Mouse (Mus musculus) mesoderm, embryonic 11.5 days (tissue): ENCODE measurements around the gene Stard7.
"Not testable (repeated sequence)": the region's sequence is repeated elsewhere in the genome, so short reads cannot be mapped to it uniquely, and the experiment has no call there.

Source experiments
- DNase-seq: peaks from one replicate; pipeline ENCODE4 v3.0.0-alpha.2; 2012; ENCODE audit warnings: low read depth, low spot score

Stard7 gene

GRCm38 (mm10) chr2:127269491-127270299 lies at the start of gene Stard7:
Stard7 (plus strand) TSS chr2:127270218.
- peak; percentile 96 for DNase-seq

GRCm38 (mm10) chr2:127225261-127225660 lies 44.8 kb upstream of the Stard7 start:
- no peak for DNase-seq

GRCm38 (mm10) chr2:127237897-127238610 lies 32.0 kb upstream of the Stard7 start:
- DNase-seq: no peak

GRCm38 (mm10) chr2:127240065-127240464 lies 30.0 kb upstream of the Stard7 start:
- no peak for DNase-seq

DNA sequence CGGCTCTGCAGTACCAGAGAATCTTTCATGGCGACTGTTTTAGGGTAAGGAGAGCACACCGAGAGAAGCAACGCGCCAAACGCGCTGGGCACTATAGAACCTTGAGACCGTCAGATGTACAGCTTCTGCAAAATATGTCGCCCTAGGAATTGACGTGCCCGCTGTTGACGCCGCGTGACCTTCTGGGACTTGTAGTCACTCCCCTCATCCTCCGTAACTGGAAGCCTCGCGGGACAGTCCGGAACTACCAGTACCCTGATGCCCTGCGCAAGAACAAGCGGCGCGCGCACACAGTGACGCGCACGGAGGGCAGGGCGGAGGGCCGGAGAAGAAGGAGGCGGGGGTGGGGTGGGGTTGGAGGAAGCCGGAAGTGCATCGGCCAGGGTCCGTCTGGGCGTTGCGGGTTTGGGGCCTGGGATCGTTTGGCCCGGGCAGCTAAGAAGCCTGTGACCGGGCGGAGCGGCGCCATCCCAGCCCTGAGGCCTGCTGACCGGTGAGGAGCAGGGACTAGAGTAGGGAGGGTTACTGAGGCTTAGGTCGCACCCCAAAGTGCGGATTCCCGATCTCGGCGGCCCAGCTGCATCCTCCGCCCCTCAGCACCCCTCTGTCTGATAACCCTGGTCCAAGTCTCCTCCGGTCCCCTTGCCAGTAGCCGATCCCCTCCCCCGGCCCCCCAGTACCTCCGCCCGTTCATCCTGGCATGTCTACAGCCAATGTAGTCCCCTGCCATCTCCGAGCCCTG lies 22.3 kb upstream of the Stard7 start, which contains the start of the genes Ciao1 and Tmem127:
TSS of gene Ciao1 (minus strand) at position 225 of the 742 bp plus-strand sequence.
TSS of gene Tmem127 (plus strand) at position 317 of the 742 bp plus-strand sequence.
- peak; percentile 100 for DNase-seq

DNA sequence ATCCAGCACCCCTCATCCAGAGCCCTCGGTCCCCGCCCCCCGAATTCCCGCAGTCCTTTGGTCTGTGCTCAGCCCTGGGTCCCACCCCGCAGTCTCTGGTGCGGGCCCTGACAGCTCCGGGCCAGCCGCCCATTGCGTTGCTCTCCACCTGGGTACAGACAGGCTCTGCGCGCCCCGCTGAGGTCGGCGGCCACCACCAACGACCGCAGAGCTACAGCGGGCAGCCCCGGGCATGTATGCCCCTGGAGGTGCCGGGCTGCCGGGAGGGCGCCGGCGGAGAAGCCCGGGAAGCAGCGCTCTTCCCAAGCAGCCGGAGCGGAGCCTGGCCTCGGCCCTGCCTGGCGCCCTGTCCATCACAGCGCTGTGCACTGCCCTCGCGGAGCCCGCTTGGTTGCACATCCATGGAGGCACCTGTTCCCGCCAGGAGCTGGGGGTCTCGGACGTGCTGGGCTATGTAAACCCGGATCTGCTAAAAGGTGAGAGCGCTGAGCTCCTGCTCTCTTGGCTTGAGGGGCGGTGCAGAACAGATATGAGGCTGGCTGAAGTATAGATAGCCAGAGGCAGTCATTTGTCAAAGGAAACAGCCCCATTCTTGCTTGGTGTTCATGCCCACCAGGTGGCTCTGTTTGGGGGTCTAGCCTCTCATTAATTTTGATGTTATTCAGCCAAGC lies 21.5 kb upstream of the Stard7 start:
- DNase-seq: peak; percentile 12

- DNase-seq: no peak
Observed at GRCm38 (mm10) chr2:127250291-127251008, 19.6 kb upstream of the Stard7 start.

- DNase-seq: no peak
Observed at GRCm38 (mm10) chr2:127251457-127251856, 18.6 kb upstream of the Stard7 start.

GRCm38 (mm10) chr2:127251880-127252527 lies 18.0 kb upstream of the Stard7 start:
- DNase-seq: no peak

DNA sequence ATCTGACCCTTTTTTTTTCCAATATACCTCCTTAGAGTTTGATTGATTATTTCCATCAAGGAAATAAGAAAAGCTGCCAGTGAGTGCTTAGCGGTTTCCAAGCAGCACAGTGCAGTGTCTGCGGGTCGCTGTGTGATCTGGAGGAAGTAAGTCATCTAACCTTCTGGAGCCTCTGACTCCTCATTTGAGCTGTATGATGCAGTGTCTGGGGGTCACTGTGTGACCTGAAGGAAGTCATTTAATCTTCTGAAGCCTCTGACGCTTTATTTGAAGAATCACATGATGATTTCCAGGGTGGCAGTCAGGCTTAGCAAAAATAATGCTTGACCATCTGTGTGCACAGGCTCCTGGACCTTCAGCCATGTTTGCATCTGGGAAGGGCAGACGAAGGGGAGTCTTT lies 17.2 kb upstream of the Stard7 start:
- DNase-seq: peak; percentile 9

- no peak for DNase-seq
Observed at GRCm38 (mm10) chr2:127254604-127255134, 15.3 kb upstream of the Stard7 start.

DNA sequence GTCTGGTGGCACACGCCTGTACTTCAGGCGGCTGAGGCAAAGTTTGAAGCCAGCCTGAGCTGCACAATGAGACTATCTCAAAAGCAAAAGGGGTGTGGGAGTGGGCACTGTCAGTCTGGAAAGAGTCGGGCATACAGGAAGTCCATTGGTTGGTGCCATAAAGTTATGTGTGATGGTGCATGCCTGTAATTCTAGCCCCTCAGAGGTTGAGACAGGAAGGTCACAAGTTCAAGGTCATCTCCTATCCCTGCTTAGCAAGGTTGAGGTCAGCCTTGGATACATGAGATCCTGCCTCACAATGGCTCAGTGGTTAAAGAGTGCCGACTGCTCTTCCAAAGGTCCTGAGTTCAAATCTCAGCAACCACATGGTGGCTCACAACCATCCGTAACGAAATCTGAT lies 14.7 kb upstream of the Stard7 start:
- DNase-seq: no peak

GRCm38 (mm10) chr2:127259340-127259739 lies 10.7 kb upstream of the Stard7 start:
- DNase-seq: no peak

GRCm38 (mm10) chr2:127262480-127262879 lies 7.5 kb upstream of the Stard7 start:
- no peak for DNase-seq

DNA sequence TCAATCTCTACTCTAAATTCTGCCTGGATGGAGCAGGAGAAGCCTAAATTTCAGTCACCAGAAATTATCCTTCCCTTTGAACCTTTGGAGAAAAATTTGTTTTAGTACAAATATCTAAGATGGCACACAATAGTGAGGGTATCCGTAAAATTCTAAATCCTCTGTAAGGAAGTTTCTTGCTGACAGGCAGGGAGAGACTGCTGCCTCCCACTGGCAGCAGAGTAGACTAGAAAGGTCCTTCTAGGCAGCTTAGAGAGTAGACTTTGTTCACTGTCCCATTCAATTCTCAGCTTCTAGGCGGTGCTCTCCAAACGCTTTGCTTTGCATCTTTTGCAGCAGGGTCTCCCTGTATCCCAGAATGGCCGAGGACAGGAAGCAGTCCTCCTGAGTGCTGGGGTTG lies 2.2 kb upstream of the Stard7 start:
- no peak for DNase-seq

- peak; percentile 91 for DNase-seq
Observed at GRCm38 (mm10) chr2:127270300-127271041, 453 bp downstream of the Stard7 start.

- DNase-seq: peak; percentile 10
Observed at GRCm38 (mm10) chr2:127271042-127271515, 1.1 kb downstream of the Stard7 start.

DNA sequence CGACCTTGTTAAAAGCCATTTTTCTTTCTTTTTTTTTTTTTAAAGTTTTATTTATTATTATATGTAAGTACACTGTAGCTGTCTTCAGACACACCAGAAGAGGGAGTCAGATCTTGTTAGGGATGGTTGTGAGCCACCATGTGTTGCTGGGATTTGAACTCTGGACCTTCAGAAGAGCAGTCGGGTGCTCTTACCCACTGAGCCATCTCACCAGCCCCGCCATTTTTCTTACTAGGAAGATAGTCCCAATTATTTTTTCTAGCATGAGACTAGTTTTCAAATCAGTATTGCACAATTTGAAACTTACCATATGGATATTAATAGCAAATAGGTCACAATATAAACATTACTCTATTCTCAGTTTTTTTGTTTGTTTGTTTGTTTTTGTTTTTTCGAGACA lies 2.0 kb downstream of the Stard7 start:
- DNase-seq: not testable (repeated sequence)

DNA sequence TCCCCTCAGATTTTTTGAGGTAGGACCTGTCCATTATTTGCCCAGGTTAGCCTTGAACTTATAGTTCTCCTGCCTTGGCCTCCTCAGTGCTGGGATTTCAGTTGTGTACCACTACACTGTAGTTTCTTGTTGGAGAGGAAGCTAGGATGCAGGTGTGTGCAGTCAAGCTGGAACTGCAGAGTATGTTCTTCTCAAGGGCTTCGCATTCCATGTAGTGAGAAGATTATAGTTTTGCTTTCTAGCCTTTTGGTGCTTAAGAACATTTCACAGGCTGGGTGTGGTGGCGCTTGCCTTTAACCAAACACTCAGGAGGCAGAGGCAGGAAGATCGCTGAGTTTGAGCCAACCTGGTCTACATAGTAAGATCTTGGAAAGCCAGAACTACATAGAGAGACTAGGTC lies 2.8 kb downstream of the Stard7 start:
- DNase-seq: no peak
